Mouse (Mus musculus) hematopoietic stem cell, adult 5-6 weeks (primary cell): ENCODE measurements around the gene Rnf224. TPM values are rescaled to one million over a fixed set of nuclear protein-coding genes. Genes with fewer than 3 reads are reported as not detected.
"Not testable (repeated sequence)": the region's sequence is repeated elsewhere in the genome, so short reads cannot be mapped to it uniquely, and the experiment has no call there.

Experiments used
- ATAC-seq, 2 experiments: fragments of 125-278 bp in 1 of 2; replicated peaks in 1 of 2; 2 replicates each; pipeline ENCODE4 v1.8.0; 2016 to 2017; ENCODE audit warnings: inconsistent platforms in 2 of 2, mild to moderate bottlenecking in 2 of 2, moderate number of reproducible peaks in 2 of 2, low read depth in 1 of 2, moderate TSS enrichment in 1 of 2; ENCODE audit not compliant: low FRiP score in 2 of 2, poor library complexity in 2 of 2, severe bottlenecking in 2 of 2, insufficient read depth in 1 of 2, low TSS enrichment in 1 of 2
- total RNA-seq: library from RNA; stranded (forward); fragments of 172-1452, 232-1000 nt; gene quantifications from 2 replicates; pipeline ENCODE4 v1.2.3, GENCODE M21; 2017

Gene Rnf224
- total RNA-seq, 1 experiment from 2014 or later, result not detected

DNA sequence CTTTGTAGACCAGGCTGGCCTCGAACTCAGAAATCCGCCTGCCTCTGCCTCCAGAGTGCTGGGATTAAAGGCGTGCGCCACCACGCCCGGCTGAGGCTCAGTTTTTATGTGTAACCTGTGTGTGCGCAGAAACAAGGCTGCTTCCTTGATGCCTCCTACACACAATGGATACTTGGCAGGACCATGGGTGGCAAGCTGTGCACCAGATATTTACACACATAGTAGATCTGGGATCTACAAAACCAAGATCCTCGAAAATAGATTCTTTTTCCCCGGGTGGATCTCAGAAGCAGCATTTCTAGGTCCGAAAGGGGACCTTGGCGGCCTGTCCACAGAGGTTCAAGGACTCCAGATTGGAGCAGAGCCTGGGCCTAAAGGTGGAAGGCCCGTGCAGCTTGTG, 25.3 kb upstream of the Rnf224 start:
- no peak for ATAC-seq

DNA sequence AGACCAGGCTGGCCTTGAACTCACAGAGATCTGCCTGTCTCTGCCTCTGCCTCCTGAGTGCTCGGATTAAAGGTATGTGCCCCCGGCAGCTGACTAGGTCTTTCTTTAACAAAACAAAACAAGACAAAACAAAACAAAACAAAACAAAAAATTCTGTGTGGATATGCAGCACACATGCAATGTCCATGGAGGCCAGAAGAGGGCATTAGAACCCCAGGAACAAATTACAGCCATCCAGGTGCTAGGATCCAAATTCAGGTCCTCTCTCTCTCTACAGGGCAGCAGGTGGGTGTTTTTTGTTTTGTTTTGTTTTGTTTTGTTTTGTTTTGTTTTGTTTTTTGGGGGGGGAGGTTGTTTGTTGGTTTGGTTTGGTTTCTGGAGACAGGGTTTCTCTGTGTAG, 22.3 kb upstream of the Rnf224 start:
- ATAC-seq, result no peak

DNA sequence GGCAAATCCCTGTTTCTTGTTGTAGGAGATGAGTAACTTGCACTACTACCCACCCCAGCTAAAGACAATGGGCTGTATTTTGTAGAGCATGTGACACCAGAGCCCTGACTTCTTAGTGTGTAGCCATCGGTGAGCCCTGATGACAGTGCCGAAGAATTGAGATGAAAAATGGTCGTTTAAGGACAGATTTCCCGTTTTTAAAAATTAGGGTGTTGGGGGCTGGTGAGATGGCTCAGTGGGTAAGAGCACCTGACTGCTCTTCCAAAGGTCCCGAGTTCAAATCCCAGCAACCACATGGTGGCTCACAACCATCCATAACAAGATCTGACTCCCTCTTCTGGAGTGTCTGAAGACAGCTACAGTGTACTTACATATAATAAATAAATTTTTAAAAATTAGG, 20.7 kb upstream of the Rnf224 start:
- ATAC-seq, result not testable (repeated sequence)

- 0 out of 4 replicates have a peak, but pooled peaks of 1 of the 2 experiments have one; percentile 35 for ATAC-seq
Observed at GRCm38 (mm10) chr2:25256443-25257109, 20.0 kb upstream of the Rnf224 start.

DNA sequence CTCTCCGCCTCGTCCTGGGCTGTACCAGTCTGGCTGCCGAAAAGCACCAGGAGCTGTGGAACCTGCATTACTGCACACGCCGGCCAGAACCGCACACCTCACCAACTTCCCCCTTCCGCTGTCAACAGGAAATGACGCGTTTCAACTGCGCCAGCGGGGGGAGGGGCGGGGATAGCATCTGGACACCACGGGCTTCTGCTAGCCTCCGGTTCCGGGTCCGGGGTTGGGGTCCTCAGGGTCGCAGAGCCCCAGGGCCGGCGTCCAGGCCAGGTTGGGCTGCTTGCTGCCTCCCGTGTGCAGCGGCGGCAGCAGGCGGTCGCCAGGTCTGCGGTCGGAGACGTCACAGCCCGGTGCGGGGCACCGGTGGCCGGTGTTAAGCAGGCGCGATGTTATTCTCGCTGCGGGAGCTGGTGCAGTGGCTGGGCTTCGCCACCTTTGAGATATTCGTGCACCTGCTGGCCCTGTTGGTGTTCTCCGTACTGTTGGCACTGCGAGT, 18.7 kb upstream of the Rnf224 start, which contains the start of gene Tmem203:
TSS of gene Tmem203 (plus strand) at position 156 of the 496 bp plus-strand sequence.
- peak; percentile 77 to 93 for ATAC-seq

DNA sequence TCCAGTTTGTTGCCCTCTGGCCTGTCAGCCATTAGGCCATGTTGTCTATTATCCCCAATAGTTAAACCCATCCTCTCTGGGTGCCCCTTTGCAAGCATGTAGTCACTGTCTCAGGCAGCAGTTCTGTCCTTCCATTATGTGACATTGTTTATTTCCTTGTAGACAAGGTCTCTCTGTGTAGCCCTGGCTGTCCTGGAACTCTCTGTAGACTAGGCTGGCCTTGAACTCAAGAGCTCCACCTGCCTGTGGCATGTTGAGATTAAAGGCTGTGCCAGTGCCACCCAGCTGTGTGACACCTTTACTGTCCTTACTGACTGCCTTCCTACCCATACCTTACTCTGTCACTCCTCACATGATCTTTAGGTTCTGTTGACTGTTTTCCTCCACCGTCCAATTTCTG, 15.7 kb upstream of the Rnf224 start:
- no peak for ATAC-seq

DNA sequence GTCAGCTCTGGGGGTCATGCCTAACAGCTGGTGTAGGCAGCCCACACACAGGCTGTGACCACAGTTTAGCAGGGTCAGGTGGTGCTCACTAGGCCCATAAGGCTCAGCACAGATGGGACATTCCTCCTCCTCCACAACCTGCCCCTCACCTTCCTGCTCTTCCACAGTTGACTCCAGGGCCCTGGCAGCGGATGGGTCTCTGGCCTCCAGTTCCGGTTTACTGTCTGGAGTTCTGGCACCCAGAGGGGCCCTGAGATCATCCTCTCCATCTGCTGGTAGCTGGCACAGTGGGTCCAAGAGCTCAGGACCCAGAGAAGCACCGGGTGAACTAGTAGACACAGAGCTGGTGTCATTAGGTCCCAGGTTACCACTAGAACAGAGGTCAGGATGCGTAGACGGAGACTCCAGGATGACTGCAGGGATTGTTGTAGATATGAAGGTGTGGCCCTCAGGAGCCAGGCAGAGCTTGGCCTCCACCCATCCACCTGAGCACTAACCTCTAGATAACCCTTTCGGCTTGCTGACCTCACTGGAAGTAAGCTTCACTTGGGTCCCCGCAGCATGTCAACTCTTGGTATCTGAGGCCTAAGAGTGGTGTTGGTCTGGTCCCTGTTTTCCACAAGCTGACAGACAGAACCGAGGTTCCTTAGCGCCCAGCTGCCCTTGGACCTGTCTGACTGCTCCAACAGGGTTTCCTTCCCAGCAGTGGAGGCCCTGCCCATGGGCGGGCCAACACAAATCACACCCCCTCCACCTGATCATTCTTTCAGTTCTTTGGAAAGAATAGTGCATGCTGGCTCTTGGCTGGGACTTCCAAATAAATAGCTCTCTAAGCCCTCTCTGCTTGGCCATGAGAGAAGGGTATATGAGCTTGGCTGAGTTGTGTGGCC, 9.8 kb upstream of the Rnf224 start, which contains the start of gene AL732309.1:
TSS of gene AL732309.1 (minus strand) at position 681 of the 890 bp plus-strand sequence.
- ATAC-seq, result no peak

GRCm38 (mm10) chr2:25244144-25244543, 7.6 kb upstream of the Rnf224 start:
- ATAC-seq, result no peak

- no peak for ATAC-seq
Observed at GRCm38 (mm10) chr2:25243342-25243741, 6.8 kb upstream of the Rnf224 start.

GRCm38 (mm10) chr2:25242101-25242506, 5.5 kb upstream of the Rnf224 start, which contains the start of the genes Rnf208 and Cysrt1:
Rnf208 (plus strand) TSS chr2:25242255.
Cysrt1 (minus strand) TSS chr2:25242452.
- no peak for ATAC-seq

- no peak for ATAC-seq
Observed at GRCm38 (mm10) chr2:25241438-25241775, 4.8 kb upstream of the Rnf224 start.

- ATAC-seq, result peak; percentile 48 to 68; a peak in 3 of 4 replicates
Observed at GRCm38 (mm10) chr2:25240723-25241437, 4.3 kb upstream of the Rnf224 start.

DNA sequence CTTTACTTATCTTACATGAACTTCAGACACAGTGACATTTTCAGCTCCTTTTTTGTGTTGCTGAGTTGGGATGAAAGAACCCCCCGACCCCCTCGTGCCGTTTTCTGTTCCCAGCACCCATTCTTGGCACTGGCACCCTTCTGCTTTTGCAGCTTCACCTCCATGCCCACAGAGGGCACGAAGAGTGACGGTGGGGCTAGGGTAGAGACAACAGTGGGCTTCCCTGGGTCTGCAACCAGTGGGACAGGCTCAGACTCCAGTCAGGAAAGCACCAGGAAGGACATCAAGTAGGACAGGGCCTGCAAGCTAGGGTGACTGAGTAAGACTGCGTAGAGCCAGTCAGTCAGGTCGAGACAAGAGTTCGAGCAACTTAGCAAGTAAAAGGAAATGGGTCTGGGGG, 3.7 kb upstream of the Rnf224 start:
- ATAC-seq, result no peak

DNA sequence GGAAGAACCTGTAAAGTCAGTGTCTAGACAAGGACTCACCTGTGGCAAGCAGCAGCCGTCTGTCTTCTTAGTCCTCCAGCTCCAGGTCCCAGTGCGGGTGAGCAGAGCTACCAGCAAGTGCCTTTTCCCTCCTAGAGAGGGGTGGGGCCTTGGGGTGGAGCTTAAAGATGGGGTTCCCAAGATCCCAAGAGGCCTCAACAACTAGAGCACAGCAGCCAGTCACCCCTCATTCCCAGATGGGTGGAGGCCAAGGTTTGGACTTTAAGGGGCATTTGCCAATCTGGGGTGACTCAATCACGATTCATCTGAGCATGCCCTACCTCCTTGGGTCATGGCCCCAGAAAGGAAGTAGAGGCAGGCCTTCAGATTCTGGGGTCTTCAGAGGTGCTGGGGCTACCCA, 3.2 kb upstream of the Rnf224 start:
- ATAC-seq, result no peak

DNA sequence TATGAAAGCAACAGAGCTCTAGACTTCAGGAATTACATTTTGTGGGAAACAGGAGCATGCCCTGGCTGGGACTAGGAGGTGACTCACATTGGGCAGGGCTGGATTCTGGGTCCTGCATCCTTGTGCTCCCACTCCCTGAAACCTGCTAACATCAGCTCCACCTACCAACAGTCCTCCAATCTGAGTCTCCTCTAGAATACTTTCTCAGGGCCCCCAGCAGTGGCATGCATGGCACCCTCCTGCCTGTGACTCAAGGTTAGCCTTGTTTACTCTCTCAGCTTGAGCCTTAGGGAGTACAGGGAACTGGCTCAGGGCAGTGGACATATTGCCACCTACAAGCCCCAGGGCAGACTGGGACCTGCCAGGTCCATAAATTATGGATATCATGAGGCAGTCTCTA, 1.5 kb upstream of the Rnf224 start:
- ATAC-seq, result no peak

GRCm38 (mm10) chr2:25237522-25237921, 935 bp upstream of the Rnf224 start:
- no peak for ATAC-seq

DNA sequence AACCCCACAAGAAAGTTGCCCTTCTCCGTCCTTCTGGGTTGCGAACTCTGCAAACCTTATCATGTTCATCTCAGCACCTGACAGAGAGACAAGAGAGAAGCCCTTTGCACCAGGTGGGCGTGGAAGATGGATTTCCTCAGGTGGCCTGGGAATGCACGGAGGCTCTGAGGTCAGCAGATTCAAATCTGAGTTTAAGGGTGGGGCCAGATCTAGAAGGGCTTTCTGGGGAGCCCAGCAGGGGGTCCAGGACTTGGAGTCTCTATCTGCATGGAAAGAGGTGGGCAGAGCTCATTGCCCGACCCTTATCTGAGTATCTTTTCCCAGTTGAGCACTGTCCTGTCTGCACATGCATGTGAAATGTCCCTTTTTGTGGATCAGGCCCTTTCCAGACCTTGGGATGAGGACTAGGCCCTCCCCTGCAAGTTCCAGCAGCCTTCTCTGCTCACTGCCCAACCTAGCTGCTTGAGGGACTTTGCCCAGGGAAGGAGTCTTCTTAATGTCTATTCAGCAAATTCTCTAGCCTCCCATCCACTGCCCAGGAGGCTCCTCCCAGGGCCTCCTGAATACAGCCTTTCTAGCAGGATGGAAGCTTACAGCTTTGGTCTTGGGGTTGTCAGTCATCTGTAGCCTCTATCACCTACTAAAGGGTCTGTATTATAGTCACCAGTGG, 1.9 kb downstream of the Rnf224 start:
- no peak for ATAC-seq
